Mouse (Mus musculus) cortical plate, adult 2 months (tissue): Measurements from ENCODE around the gene Zfp61.

Source experiments
- CTCF ChIP-seq: fragments of 200-500 bp; IDR thresholded peaks from 2 replicates; pipeline ENCODE4 v1.5.1; 2011; ENCODE audit warnings: mild to moderate bottlenecking, control low read depth, low read length; ENCODE audit not compliant: insufficient read depth; ENCODE audit errors: extremely low read depth
- POLR2A ChIP-seq: fragments of 200-500 bp; IDR thresholded peaks from 2 replicates; pipeline ENCODE4 v1.6.1; 2011; ENCODE audit warnings: mild to moderate bottlenecking, low read length, control low read depth; ENCODE audit not compliant: insufficient read depth; ENCODE audit errors: extremely low read depth

- no peak for TF ChIP-seq POLR2A
- no peak for TF ChIP-seq CTCF
Measured at GRCm38 (mm10) chr7:24294763-24295162, 6.3 kb downstream of the Zfp61 start.
